Mouse (Mus musculus) liver, adult 2 months (tissue): ENCODE measurements around the gene Phf21a. TPM values are rescaled to one million over a fixed set of nuclear protein-coding genes. Genes with fewer than 3 reads are reported as not detected.

Source experiments
- DNase-seq: peaks from one replicate; pipeline ENCODE4 v3.0.0-alpha.2; 2011; ENCODE audit warnings: low read depth, low spot score; ENCODE audit errors: extremely low read depth
- H3K27ac ChIP-seq: fragments of 200-500 bp; replicated peaks from 2 replicates; pipeline ENCODE4 v1.5.1; 2012; ENCODE audit warnings: low read depth, mild to moderate bottlenecking, control low read depth, inconsistent platforms, low read length; ENCODE audit not compliant: insufficient read depth
- H3K27me3 ChIP-seq: fragments of 200-500 bp; 2 replicates; pipeline ENCODE4 v1.6.1; 2012; ENCODE audit warnings: mild to moderate bottlenecking, moderate library complexity, low read length, inconsistent platforms; ENCODE audit not compliant: control insufficient read depth, insufficient read depth
- H3K36me3 ChIP-seq: fragments of 200-500 bp; 2 replicates; pipeline ENCODE4 v1.6.1; 2012; ENCODE audit warnings: low read length, inconsistent platforms; ENCODE audit not compliant: control insufficient read depth, insufficient read depth
- H3K4me1 ChIP-seq: fragments of 200-500 bp; 2 replicates; pipeline ENCODE4 v1.6.1; 2011; ENCODE audit warnings: low read length; ENCODE audit not compliant: control insufficient read depth, insufficient read depth
- H3K4me3 ChIP-seq: fragments of 200-500 bp; 2 replicates; pipeline ENCODE4 v1.5.1; 2011; ENCODE audit warnings: low read depth, mild to moderate bottlenecking, control low read depth, low read length, moderate library complexity; ENCODE audit not compliant: insufficient read depth
- H3K79me2 ChIP-seq: fragments of 200-500 bp; 2 replicates; pipeline ENCODE4 v1.6.1; 2012; ENCODE audit warnings: inconsistent platforms, mild to moderate bottlenecking, low read length, moderate library complexity; ENCODE audit not compliant: control insufficient read depth, insufficient read depth
- H3K9ac ChIP-seq: fragments of 200-500 bp; 2 replicates; pipeline ENCODE4 v1.6.1; 2012; ENCODE audit warnings: low read depth, mild to moderate bottlenecking, control low read depth, inconsistent platforms, low read length
- CTCF ChIP-seq: fragments of 200-500 bp; IDR thresholded peaks from 2 replicates; pipeline ENCODE4 v1.5.1; 2011; ENCODE audit warnings: low read depth, low read length, control low read depth
- POLR2A ChIP-seq: fragments of 200-500 bp; IDR thresholded peaks from 2 replicates; pipeline ENCODE4 v1.6.1; 2011; ENCODE audit warnings: low read length, control low read depth; ENCODE audit not compliant: insufficient read depth; ENCODE audit errors: extremely low read depth
- WGBS: fragments of 180-500 bp; shearing (Covaris S2); methylation state at CpG from one replicate; pipeline ENCODE4 v1.1.7; 2018; 5-methylcytosine and 5-hydroxymethylcytosine counted together
- polyA plus RNA-seq: library from polyadenylated mRNA; depleted of rRNA; stranded (reverse); fragments of >200 nt; gene quantifications from 2 replicates; pipeline ENCODE4 v1.2.3, GENCODE M21; 2012
- total RNA-seq: library from RNA; depleted of rRNA; stranded (reverse); fragments of >200 nt; gene quantifications from 2 replicates; pipeline ENCODE4 v1.2.3, GENCODE M21; 2014

The Phf21a gene
- total and polyA plus RNA-seq, 2 experiments, result 11.4 to 14.5 TPM

- no peaks in the 10 kb centered on the region for H3K36me3 ChIP-seq
- DNase-seq, result no peak
- WGBS, result 93% methylated on average over 5 of the region's 5 CpGs
- no peak for TF ChIP-seq CTCF
- no peak for TF ChIP-seq POLR2A
- H3K79me2 ChIP-seq, result no peaks in the 10 kb centered on the region
- H3K9ac ChIP-seq, result no peak overlapping the region
- no peak overlapping the region for H3K27ac ChIP-seq
- no peak overlapping the region for H3K4me3 ChIP-seq
- no peaks in the 10 kb centered on the region for H3K27me3 ChIP-seq
- H3K4me1 ChIP-seq, result no peaks in the 10 kb centered on the region
Measured at GRCm38 (mm10) chr2:92172300-92172699, 79.4 kb downstream of the Phf21a start.

GRCm38 (mm10) chr2:92173186-92173585, 80.3 kb downstream of the Phf21a start:
- H3K4me1 ChIP-seq, result no peaks in the 10 kb centered on the region
- H3K9ac ChIP-seq, result no peak overlapping the region
- 84% methylated on average over 4 of the region's 4 CpGs for WGBS
- no peak overlapping the region for H3K4me3 ChIP-seq
- no peaks in the 10 kb centered on the region for H3K79me2 ChIP-seq
- no peaks in the 10 kb centered on the region for H3K36me3 ChIP-seq
- no peaks in the 10 kb centered on the region for H3K27me3 ChIP-seq
- no peak for DNase-seq
- H3K27ac ChIP-seq, result no peak overlapping the region
- no peak for TF ChIP-seq POLR2A
- no peak for TF ChIP-seq CTCF

- H3K4me3 ChIP-seq, result no peak overlapping the region
- DNase-seq, result no peak
- TF ChIP-seq POLR2A, result no peak
- TF ChIP-seq CTCF, result no peak
- no peaks in the 10 kb centered on the region for H3K79me2 ChIP-seq
- WGBS, result 81% methylated on average over 7 of the region's 7 CpGs
- no peak overlapping the region for H3K9ac ChIP-seq
- no peaks in the 10 kb centered on the region for H3K36me3 ChIP-seq
- peaks cover 2% of the 10 kb centered on the region; the same call in 1 of the 2 replicates for H3K4me1 ChIP-seq
- no peak overlapping the region for H3K27ac ChIP-seq
- H3K27me3 ChIP-seq, result no peaks in the 10 kb centered on the region
Measured at GRCm38 (mm10) chr2:92174265-92174664, 81.3 kb downstream of the Phf21a start.

- no peaks in the 10 kb centered on the region for H3K27me3 ChIP-seq
- H3K4me3 ChIP-seq, result no peak overlapping the region
- no peak overlapping the region for H3K9ac ChIP-seq
- H3K36me3 ChIP-seq, result no peaks in the 10 kb centered on the region
- TF ChIP-seq POLR2A, result no peak
- no peak for TF ChIP-seq CTCF
- no peak for DNase-seq
- H3K27ac ChIP-seq, result no peak overlapping the region
- 97% methylated on average over 4 of the region's 4 CpGs for WGBS
- peaks cover 2% of the 10 kb centered on the region; the same call in 1 of the 2 replicates for H3K4me1 ChIP-seq
- no peaks in the 10 kb centered on the region for H3K79me2 ChIP-seq
Measured at GRCm38 (mm10) chr2:92175002-92175401, 82.1 kb downstream of the Phf21a start.

- DNase-seq, result no peak
- no peaks in the 10 kb centered on the region for H3K79me2 ChIP-seq
- H3K4me1 ChIP-seq, result peaks cover 2% of the 10 kb centered on the region; the same call in 1 of the 2 replicates
- H3K4me3 ChIP-seq, result no peak overlapping the region
- no peak overlapping the region for H3K27ac ChIP-seq
- WGBS, result 65% methylated on average over 4 of the region's 4 CpGs
- TF ChIP-seq POLR2A (no peak), CTCF (no peak)
- H3K27me3 ChIP-seq, result no peaks in the 10 kb centered on the region
- H3K36me3 ChIP-seq, result no peaks in the 10 kb centered on the region
- H3K9ac ChIP-seq, result no peak overlapping the region
Measured at GRCm38 (mm10) chr2:92176292-92176691, 83.4 kb downstream of the Phf21a start.

GRCm38 (mm10) chr2:92182146-92182756, 89.3 kb downstream of the Phf21a start:
- H3K27me3 ChIP-seq, result no peaks in the 10 kb centered on the region
- no peak for DNase-seq
- H3K4me3 ChIP-seq, result peak overlapping the region; percentile 80
- TF ChIP-seq CTCF (no peak), POLR2A (no peak)
- H3K4me1 ChIP-seq, result peaks cover 5% of the 10 kb centered on the region; the same call in 1 of the 2 replicates
- peak overlapping the region; percentile 91; the same call in 1 of the 2 replicates for H3K9ac ChIP-seq
- H3K79me2 ChIP-seq, result peaks cover 3% of the 10 kb centered on the region; the same call in 1 of the 2 replicates
- H3K36me3 ChIP-seq, result no peaks in the 10 kb centered on the region
- 12% methylated on average over 11 of the region's 11 CpGs for WGBS
- peak overlapping the region; percentile 82 for H3K27ac ChIP-seq
